Mouse (Mus musculus): Measurements from ENCODE around the gene Rufy1. TPM values are rescaled to one million over a fixed set of nuclear protein-coding genes. Genes with fewer than 3 reads are reported as not detected.
A peak's percentile ranks its signal among the peaks of the same experiment; 100 is the strongest.
"Not testable (repeated sequence)": the region's sequence is repeated elsewhere in the genome, so short reads cannot be mapped to it uniquely, and the experiment has no call there.

Rufy1 gene
- 47.8 to 49.7 TPM (median 48.4 TPM) in 3 replicates for total RNA-seq (2017)

GRCm38 (mm10) chr11:50430277-50431133, at the start of gene Rufy1:
Rufy1 (minus strand) TSS chr11:50431125.
- ATAC-seq (replicated peaks; ENCODE audit: insufficient number of reproducible peaks, low FRiP score, low TSS enrichment, poor library complexity, severe bottlenecking) = peak; percentile 65; the same call in 1 of the 2 replicates

GRCm38 (mm10) chr11:50478072-50478471, 47.1 kb upstream of the Rufy1 start:
- ATAC-seq (replicated peaks; ENCODE audit: insufficient number of reproducible peaks, low FRiP score, low TSS enrichment, poor library complexity, severe bottlenecking) = no peak

GRCm38 (mm10) chr11:50477486-50478070, 46.7 kb upstream of the Rufy1 start:
- no peak for ATAC-seq (replicated peaks; ENCODE audit: insufficient number of reproducible peaks, low FRiP score, low TSS enrichment, poor library complexity, severe bottlenecking)

- no peak for ATAC-seq (replicated peaks; ENCODE audit: insufficient number of reproducible peaks, low FRiP score, low TSS enrichment, poor library complexity, severe bottlenecking)
Measured at GRCm38 (mm10) chr11:50476971-50477370, 46.0 kb upstream of the Rufy1 start.

- ATAC-seq (replicated peaks; ENCODE audit: insufficient number of reproducible peaks, low FRiP score, low TSS enrichment, poor library complexity, severe bottlenecking) = no peak
Measured at GRCm38 (mm10) chr11:50473933-50474332, 43.0 kb upstream of the Rufy1 start.

GRCm38 (mm10) chr11:50472161-50472939, 41.4 kb upstream of the Rufy1 start:
- ATAC-seq (replicated peaks; ENCODE audit: insufficient number of reproducible peaks, low FRiP score, low TSS enrichment, poor library complexity, severe bottlenecking) = no peak

- no peak for ATAC-seq (replicated peaks; ENCODE audit: insufficient number of reproducible peaks, low FRiP score, low TSS enrichment, poor library complexity, severe bottlenecking)
Measured at GRCm38 (mm10) chr11:50461481-50461880, 30.6 kb upstream of the Rufy1 start.

- ATAC-seq (replicated peaks; ENCODE audit: insufficient number of reproducible peaks, low FRiP score, low TSS enrichment, poor library complexity, severe bottlenecking) = no peak
Measured at GRCm38 (mm10) chr11:50459250-50459649, 28.3 kb upstream of the Rufy1 start.

- ATAC-seq (replicated peaks; ENCODE audit: insufficient number of reproducible peaks, low FRiP score, low TSS enrichment, poor library complexity, severe bottlenecking) = no peak
Measured at GRCm38 (mm10) chr11:50457111-50457911, 26.4 kb upstream of the Rufy1 start.

GRCm38 (mm10) chr11:50456455-50456854, 25.5 kb upstream of the Rufy1 start:
- no peak for ATAC-seq (replicated peaks; ENCODE audit: insufficient number of reproducible peaks, low FRiP score, low TSS enrichment, poor library complexity, severe bottlenecking)

GRCm38 (mm10) chr11:50454934-50455333, 24.0 kb upstream of the Rufy1 start:
- ATAC-seq (replicated peaks; ENCODE audit: insufficient number of reproducible peaks, low FRiP score, low TSS enrichment, poor library complexity, severe bottlenecking) = no peak

- ATAC-seq (replicated peaks; ENCODE audit: insufficient number of reproducible peaks, low FRiP score, low TSS enrichment, poor library complexity, severe bottlenecking) = no peak
Measured at GRCm38 (mm10) chr11:50450236-50450635, 19.3 kb upstream of the Rufy1 start.

GRCm38 (mm10) chr11:50448163-50448562, 17.2 kb upstream of the Rufy1 start:
- ATAC-seq (replicated peaks; ENCODE audit: insufficient number of reproducible peaks, low FRiP score, low TSS enrichment, poor library complexity, severe bottlenecking) = not testable (repeated sequence)

- ATAC-seq (replicated peaks; ENCODE audit: insufficient number of reproducible peaks, low FRiP score, low TSS enrichment, poor library complexity, severe bottlenecking) = no peak
Measured at GRCm38 (mm10) chr11:50443259-50444065, 12.5 kb upstream of the Rufy1 start.

GRCm38 (mm10) chr11:50441637-50442036, 10.7 kb upstream of the Rufy1 start:
- no peak for ATAC-seq (replicated peaks; ENCODE audit: insufficient number of reproducible peaks, low FRiP score, low TSS enrichment, poor library complexity, severe bottlenecking)

GRCm38 (mm10) chr11:50440691-50441090, 9.8 kb upstream of the Rufy1 start:
- ATAC-seq (replicated peaks; ENCODE audit: insufficient number of reproducible peaks, low FRiP score, low TSS enrichment, poor library complexity, severe bottlenecking) = no peak

- ATAC-seq (replicated peaks; ENCODE audit: insufficient number of reproducible peaks, low FRiP score, low TSS enrichment, poor library complexity, severe bottlenecking) = no peak
Measured at GRCm38 (mm10) chr11:50439857-50440256, 8.9 kb upstream of the Rufy1 start.

- ATAC-seq (replicated peaks; ENCODE audit: insufficient number of reproducible peaks, low FRiP score, low TSS enrichment, poor library complexity, severe bottlenecking) = no peak
Measured at GRCm38 (mm10) chr11:50432896-50433295, 2.0 kb upstream of the Rufy1 start.

All from monocyte, adult 5-6 weeks (primary cell).